Mouse (Mus musculus): Measurements from ENCODE around the gene Ranbp17.

The Ranbp17 gene

DNA sequence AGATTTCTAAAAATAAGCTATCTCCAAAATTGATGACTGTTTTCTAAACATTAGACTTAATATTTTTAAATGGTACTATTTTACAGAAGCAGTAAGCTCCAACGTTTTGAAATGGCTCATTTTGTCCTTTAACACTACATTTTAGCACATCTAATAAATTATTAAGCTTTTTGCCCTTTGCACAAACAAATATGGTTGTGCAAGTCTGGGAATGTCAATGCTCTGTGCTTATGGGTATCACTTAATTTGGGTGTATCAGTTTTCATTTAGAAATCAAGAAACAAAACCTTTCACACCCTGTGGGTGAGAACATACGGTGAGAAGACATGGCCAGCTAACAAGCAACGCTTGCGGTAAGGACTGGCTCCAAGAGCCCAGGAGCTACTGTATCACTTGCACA is 108.9 kb downstream of the Ranbp17 start:
- no peak for DNase-seq (ENCODE audit: low spot score)

DNA sequence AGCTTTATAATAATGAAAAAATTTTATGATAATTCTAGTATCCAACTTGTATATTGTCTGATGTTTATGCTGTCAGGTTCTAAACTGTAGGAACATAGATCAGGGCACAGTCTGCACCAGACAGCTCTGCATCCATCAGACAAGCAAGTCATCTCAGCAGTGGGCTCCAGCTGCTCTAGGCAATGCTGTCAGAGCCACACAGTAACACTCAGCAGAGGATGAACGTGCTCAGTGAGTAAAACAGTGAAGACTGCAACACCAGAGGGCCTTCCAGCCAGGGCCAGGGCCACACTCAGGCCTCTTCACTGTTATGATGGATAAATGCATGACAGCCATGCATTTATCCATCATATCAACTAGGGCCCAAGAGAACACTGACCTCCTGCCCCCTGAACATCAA is 114.2 kb downstream of the Ranbp17 start:
- DNase-seq (ENCODE audit: low spot score): no peak

DNA sequence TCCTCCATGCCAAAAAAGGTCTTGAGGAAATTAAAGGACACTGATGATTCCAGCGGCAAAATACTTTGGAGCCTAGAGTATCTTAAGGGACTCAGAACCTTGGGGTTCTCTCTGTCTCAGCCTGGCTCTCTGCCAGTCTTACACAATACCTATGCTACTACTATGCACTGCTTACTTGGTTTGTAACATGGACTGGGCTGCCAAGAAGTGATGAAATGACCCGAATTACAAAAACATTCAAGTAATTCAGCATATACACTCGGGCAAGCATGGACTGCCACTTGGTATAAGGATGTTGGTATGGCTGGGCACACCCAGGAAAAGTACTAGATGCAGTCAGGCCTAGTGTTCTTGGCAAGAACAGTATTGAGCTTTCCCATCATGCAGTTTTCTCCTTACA is 114.8 kb downstream of the Ranbp17 start:
- no peak for DNase-seq (ENCODE audit: low spot score)

DNA sequence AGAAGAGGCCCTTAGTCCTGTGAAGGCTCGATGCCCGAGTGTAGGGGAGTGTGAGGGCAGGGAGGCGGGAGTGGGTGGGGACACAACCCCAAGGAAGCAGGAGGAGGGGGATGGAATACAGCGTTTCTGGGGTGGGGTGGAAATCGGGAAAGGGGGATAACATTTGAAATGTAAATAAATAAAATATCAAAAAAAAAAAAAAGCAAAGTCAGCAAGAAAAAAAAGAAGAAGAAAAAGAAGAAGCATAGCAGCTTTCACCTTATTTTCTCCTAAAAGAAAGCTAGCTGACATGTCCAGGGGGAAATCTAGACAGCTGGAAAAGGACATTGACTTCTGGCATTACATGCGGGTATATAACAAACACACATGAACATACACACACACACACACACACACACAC is 117.3 kb downstream of the Ranbp17 start:
- DNase-seq (ENCODE audit: low spot score): no peak

DNA sequence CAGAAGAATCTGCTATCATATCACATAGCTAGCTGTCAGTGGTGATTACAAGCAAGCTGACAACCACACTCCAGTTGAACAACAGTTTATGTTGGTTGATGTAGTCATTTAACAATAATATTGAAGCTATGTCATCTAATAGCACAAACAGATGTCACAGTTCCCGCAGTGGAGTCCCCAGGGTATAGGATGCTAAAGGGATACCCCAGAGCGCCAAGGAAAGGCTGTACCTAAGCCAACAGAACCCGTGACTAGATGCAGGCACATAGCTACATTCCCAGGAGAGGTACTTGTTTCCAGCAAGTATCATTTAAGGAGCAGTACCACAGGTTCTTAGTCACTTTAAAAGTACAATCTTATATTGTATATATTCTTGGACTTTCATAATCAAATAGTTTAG is 119.5 kb downstream of the Ranbp17 start:
- DNase-seq (ENCODE audit: low spot score): no peak

DNA sequence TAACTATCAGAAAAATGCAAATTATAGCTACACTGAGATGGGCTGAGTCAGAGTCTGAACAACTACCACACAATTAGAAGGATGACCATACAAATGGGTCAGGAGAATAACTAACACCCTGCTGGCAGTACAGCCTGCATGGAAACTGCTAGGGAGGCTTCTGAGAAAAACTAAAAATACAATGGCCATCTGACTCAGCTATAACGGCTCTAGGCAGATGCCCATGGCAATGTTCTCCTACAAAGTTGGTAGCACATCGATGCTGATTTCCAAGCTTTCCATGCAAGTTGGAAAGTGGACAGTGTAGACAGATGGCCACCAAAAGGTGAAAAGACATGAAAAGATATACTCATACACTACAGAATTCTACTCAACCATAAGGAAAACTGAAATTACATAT is 124.9 kb downstream of the Ranbp17 start:
- no peak for DNase-seq (ENCODE audit: low spot score)

DNA sequence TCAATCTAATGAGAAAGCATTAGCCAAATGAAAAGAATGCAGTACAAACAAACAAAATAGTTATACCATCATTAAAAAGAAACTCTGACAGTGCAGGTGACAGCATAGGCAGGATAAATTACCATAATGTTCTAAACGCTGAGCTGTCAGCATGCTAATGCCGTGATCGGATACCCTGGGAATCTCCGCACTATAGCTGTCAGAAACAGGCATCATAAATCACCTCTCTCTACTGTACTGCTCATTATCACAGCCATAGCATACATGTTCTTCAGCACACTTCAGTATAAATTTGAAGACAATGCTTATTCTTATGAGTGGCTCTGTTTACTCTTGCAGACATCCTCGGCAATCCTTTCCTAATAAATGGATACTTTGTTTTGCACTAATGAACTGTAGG is 151.7 kb downstream of the Ranbp17 start:
- no peak for DNase-seq (ENCODE audit: low spot score)

DNA sequence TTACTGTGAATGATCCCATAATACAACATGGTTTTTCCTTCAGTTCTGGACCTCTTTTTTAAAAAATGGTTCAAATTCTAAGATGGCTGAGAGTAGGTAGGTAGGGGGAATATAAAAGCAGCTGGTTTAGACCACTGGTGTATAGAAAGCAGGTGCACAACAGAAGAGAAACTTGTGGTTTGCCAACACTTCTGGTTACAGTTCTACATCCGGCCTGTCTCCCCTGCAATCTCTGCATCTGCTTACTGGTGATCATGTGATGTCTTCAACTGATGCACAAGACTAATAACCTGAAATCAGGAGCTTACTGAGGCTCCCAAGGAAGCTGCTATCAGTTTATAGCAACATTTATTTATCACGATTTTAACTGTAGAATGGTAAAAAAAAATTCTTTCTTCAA is 164.3 kb downstream of the Ranbp17 start:
- DNase-seq (ENCODE audit: low spot score): no peak

DNA sequence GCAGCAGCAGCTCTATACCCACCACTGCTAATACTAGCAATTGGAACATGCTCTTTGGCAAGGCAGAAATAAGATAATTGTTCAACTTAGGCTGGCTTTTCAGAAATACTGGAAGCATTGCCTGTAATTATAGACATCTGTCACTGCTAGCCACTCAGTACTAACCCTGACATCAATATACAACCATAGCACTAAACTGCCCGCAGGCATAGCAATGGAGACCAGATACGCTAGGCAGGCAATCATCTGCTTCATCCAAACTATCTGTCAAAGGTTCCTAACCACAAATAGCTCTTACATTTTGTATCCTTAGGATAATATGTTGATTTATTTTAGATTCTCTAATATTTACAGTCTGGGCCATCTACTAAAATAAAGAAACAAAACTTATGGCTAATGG is 171.5 kb downstream of the Ranbp17 start:
- DNase-seq (ENCODE audit: low spot score): no peak

DNA sequence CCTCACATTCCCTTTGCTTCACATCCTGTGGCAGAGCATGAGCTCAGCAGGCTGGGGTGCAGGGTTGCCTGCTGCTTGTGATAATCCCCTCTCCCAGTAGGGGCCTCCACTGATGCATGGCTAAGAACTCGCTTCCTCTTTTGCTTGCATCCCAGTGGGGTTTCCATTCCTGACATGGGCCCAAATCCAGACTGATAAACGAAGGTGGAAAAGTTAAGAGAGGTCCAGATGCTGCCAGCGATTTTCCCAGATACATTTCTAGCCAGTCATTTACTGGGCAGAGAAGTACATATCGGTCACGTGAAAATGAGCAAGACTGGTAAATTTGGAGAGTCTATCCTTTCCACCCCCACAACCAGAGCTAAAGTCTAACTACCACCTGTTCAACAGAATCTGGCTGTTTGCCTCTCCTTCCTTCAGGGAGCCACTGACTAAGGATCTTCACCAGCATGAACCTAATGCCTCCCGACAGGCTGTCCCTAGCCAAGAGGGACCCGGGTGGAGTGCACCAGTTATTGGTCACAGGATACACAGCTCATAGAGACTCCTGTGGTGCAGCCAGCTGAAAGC is 176.9 kb downstream of the Ranbp17 start:
- DNase-seq (ENCODE audit: low spot score): no peak

DNA sequence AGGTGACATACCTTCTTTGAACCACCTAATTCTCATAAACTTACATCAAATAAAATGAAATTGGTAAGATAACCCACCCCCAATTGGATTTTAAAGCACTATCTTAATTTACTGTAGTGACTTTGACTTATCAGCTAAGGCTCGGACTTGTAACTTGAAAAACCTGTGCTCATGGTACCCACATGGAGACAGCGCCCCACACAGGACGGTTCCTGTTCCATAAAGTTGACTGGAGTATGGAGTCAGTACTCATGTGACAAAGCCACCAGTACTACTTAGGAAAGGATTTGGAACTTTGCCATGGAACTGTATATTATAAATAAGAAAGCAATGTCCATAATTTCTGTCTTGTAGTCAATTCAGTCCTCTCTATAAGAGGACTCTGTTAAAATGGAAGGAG is 177.9 kb downstream of the Ranbp17 start:
- no peak for DNase-seq (ENCODE audit: low spot score)

DNA sequence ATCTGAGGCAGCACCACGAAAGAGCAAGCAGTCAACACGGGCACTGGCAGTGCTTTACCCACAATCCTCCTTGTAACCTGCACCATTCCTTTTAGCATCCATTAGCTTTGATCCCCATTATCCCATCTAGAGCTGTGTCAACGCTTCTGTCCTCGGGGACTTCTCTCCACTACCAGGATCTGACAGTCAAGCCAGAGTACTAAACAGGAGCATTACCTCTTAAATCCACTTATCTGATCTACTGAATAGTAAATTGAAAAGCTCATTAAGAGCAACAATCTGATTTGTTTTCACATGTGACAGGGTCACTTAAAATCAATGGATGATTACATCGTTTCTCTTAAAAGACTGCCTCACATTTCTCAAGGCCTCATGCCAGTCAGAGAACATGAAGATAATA is 181.4 kb downstream of the Ranbp17 start:
- DNase-seq (ENCODE audit: low spot score): no peak

DNA sequence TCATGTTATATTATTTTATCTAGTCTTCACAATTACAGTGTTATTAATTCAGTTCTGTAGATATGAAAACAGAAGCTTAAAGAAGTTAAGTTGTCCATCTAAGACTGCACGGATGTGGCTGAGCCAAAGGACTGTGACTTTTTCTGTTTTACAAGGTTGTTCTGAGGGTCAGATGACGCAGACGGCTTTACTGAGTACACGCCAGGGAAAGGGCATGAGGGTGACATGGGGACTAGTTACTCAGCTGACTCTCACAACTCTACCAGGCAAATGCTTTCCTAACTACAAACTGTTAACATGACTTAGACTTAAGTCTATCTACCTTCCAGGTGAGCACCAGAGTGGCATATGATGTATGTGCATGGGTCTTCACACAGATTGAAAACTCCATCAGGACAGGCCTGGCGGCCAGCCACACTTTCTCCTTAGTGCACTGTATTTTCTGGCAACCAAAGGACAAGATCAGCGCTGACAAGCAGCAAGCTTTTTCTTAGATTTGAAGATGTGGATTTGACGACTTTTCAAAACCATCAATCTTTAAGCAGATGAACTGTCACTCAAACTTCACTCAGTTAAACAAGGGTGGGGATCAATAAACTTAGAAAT is 194.4 kb downstream of the Ranbp17 start:
- DNase-seq (ENCODE audit: low spot score): no peak

DNA sequence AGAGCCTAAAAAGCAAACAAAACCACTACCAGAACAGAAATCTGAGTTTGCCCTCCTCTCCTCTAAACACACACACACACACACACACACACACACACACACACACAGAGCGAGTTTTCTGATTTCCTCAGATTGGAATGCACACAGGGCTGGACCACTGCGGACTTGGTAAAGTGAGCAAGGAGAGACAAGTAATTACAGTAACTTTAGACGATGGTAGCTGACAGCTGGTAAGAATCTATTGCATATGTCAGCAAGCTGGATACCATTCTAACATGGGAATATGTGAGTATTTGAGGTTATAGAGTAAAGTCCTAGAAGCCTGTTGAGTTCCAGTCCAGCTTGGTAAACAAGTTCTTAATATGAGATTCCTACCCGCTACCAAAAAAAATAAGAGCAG is 204.0 kb downstream of the Ranbp17 start:
- DNase-seq (ENCODE audit: low spot score): no peak

DNA sequence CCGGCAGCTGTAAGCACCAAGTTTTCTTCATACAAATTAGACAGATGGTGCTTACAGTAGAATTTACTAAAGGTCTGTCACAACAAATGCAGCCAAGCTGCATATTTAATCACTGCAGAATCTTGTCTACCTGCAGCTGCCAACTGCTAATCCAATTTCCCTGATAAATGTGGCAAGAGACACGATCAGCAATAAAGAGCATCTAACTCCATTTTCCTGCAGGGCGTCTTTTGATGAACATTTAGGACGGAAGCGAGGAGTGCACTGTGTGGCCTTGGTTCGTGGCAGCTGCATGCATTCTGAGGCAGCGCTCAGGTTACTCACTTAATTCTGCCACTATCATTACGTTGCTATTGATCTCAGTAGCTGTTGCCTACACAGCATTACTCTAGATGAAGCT is 212.7 kb downstream of the Ranbp17 start:
- DNase-seq (ENCODE audit: low spot score): no peak

DNA sequence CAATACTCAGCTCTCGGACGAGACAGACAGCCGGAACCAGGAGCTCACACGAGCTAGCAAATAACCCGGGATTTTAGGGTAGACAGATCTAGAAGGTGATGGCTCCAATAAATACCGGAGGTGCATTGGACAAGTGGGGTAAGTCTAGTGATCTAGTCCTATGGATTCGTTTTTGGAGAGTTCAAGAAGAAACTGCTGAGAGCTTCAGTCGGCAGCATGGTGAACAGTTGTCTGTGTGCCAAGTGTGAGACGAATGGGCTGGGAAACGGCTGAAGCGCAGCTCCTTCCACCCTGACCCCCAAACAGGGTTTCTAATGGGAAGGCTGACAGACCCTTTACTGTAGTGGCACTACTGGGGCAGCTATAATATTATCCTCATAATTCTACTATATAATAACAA is 214.2 kb downstream of the Ranbp17 start:
- DNase-seq (ENCODE audit: low spot score): no peak

DNA sequence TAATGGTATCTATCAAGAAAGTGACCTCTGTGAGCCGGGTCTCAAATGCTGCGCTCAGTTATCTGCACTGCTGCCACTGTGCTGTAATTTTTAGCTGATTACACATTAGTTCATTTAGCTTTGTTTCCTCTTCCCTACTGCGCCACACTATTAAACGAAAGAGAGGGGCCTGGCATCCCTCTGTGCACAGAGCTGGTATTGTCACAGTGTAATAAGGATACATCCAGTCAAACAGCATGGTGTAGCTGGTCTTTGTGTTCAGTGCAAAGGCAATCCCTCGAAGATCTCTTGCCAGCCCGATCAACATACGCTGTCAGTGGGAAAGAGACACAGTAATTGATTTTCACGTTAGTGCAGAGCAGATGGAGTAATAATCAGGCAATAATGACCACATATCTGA is 216.4 kb downstream of the Ranbp17 start:
- DNase-seq (ENCODE audit: low spot score): no peak

DNA sequence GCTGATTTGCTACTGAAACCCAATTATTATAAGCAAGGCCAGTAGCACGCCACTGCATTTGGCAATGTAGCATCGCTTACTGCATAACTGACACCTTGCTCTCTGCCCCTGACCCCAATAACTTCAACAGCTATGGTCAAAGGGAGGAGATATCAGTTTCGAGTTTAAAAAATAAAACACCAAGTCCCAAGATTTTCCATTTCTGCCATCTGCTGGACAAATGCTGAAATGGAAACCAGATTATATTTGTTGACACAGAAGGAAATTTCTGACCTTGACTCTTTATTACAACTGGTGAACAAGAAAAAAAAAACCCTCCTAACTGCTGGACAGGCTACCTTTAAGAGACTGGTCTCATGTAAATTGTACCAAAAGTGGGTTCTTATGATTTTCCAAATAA is 218.1 kb downstream of the Ranbp17 start:
- no peak for DNase-seq (ENCODE audit: low spot score)

DNA sequence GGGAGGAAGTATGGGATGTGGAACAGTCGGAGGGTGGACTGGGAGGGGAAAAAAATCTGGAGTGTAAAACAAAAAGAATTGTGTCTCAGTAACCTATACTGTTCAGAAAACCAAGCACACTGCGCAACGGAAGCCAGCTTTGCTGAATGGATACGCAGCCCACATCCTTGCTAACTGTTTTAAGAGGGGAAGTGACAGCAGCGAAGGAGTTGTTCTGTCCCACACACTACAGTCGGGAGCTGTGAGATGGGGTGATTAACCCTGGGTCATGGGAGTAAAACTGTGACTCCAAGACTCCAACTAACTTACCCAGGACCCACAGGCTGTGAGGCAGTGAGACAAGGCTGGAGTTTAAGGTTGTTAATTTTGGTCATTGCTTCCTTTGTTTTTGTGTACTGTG is 219.5 kb downstream of the Ranbp17 start:
- no peak for DNase-seq (ENCODE audit: low spot score)

DNA sequence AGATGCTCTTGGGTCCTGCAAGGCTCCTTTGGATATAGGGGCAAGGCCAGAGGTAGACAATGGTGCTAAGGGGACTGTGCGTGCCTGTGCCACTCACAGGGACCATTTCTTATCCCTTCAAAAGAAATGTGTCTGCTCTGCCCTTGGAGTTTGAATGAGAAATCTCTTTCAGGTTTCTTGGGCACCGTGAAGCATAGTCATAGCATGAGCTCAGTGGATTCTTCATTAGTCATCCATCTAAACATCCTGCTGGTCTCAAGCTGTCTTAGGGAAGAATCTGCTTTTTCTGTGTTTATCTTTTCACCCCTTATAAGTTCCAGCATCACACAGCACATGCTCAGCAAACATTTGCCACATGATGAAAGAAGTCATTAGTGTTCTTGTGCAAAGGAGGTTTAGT is 235.0 kb downstream of the Ranbp17 start:
- no peak for DNase-seq (ENCODE audit: low spot score)

DNA sequence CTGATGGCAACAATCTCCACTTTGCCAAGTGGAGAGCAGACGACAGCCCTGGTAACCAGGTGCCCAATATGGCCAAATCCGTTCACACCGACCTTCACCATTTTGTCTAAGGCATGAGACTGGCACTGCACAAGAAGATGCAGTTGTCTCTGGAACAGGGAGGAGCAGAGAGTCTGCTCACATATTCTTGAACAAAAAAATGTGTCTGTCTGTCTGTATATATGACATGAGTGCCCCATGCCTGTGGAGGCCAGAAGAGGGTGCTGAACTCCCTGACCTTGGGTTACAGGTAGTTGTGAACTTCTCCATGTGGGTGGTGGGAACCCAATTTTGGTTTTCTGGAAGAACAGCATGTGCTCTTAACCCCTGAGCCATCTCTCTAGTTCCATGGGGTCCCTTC is 236.9 kb downstream of the Ranbp17 start, which contains the start of gene Gm12117:
Gene Gm12117 (minus strand): TSS at position 101 of the 400 bp plus-strand sequence.
- no peak for DNase-seq (ENCODE audit: low spot score)

DNA sequence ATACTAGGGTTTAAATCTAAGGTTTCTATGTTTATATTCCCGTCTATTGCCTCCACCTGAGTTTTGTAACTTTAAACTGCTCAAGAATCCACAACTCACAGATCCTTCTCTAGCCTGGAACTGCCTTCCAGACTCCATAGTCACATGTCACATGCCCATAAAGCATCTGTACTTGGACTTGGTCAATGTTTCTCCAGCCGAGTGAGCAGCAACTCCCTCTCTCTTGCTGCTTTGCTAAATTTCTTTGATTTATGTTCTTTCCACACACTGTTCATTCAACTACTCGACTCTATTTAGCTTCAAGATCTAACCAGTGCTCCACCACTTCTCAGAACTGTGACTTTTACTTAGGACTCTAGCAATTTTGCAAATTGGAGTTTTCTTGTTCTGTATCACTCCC is 238.7 kb downstream of the Ranbp17 start:
- DNase-seq (ENCODE audit: low spot score): no peak

DNA sequence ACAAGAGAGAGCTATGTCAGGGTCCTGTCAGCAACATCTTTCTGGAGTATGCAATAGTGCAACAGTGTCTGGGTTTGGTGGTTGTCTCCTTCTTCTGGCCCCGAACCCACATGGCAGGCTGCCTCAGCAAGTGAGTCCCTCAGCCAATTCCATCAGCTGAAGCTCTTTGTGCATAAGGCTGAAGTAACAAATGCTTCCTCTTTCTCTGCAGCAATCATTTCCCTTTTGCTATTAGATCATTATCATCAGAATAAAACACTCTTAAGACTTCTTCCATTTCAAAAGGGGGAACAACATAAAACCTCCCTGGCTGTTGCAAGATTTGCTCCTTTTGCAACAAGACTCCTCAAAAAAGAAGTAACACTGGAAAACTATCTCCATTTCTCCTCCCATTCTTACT is 239.3 kb downstream of the Ranbp17 start:
- no peak for DNase-seq (ENCODE audit: low spot score)

DNA sequence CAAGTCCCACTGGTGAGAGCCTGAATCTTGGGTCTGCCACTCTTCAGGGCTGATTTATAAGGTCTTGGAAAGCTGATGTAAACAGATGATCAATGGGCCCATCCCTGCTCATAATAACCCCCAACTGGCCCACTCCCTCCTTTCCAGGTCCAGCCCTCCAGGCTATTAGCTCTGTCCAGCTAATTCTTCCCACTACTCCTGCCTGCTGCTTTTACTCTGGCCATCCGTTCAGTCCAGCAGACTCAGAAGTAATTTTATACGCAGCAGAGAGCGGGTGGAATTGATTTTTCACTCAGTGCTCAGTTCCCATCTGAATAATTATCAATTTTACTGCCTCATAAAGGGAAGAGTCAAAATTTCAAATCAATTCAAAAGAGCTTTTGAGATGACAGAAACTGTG is 273.3 kb downstream of the Ranbp17 start:
- no peak for DNase-seq (ENCODE audit: low spot score)

DNA sequence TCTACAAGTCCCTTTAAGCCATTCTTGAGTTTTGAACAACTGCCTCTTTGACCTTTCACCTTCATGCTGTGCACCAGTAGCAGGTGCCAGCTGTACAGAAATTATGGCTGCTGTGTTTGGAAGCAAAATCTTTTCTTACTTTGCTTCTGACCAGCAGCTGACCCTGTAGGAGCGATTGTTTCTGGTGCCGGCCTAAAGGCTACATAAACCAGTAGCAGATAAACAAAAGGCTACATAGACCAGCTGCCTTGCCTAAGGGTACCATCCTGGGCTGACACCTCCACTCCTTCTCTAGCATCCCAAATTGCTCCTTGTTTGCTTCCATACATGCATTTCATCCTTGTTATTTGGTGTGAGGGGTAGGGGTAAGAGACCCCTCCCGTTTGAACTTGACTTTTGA is 279.4 kb downstream of the Ranbp17 start:
- no peak for DNase-seq (ENCODE audit: low spot score)
